Mouse (Mus musculus) forebrain, embryonic 13.5 days (tissue): ENCODE measurements around the gene Spout1. TPM values are rescaled to one million over a fixed set of nuclear protein-coding genes. Genes with fewer than 3 reads are reported as not detected.

Experiments
- ATAC-seq: fragments of 200-750 bp; cut with Nextera tagmentation; 2 replicates; pipeline ENCODE4 v1.8.0; 2017
- H3K27ac ChIP-seq: fragments of 300-500 bp; sonication (generic); 2 replicates; pipeline ENCODE4 v1.5.1; 2015; ENCODE audit warnings: inconsistent platforms, mild to moderate bottlenecking, moderate library complexity
- H3K27me3 ChIP-seq: fragments of 300-500 bp; sonication (generic); 2 replicates; pipeline ENCODE4 v1.6.1; 2015; ENCODE audit warnings: mild to moderate bottlenecking, inconsistent platforms
- H3K36me3 ChIP-seq: fragments of 300-500 bp; sonication (generic); 2 replicates; pipeline ENCODE4 v1.6.1; 2015; ENCODE audit warnings: mild to moderate bottlenecking, inconsistent platforms; ENCODE audit not compliant: poor library complexity, severe bottlenecking
- H3K4me1 ChIP-seq: fragments of 300-500 bp; sonication (generic); 2 replicates; pipeline ENCODE4 v1.6.1; 2015; ENCODE audit warnings: inconsistent platforms
- H3K4me2 ChIP-seq: fragments of 300-500 bp; sonication (generic); 2 replicates; pipeline ENCODE4 v1.6.1; 2015; ENCODE audit warnings: inconsistent platforms, mild to moderate bottlenecking, moderate library complexity
- H3K4me3 ChIP-seq: fragments of 300-500 bp; sonication (generic); 2 replicates; pipeline ENCODE4 v1.5.1; 2015; ENCODE audit warnings: mild to moderate bottlenecking, inconsistent platforms
- H3K9ac ChIP-seq: fragments of 300-500 bp; sonication (generic); 2 replicates; pipeline ENCODE4 v1.6.1; 2015; ENCODE audit warnings: mild to moderate bottlenecking, inconsistent platforms
- H3K9me3 ChIP-seq: fragments of 300-500 bp; sonication (generic); replicated peaks from 2 replicates; pipeline ENCODE4 v1.6.1; 2016; ENCODE audit warnings: inconsistent platforms
- WGBS: fragments of 180-500 bp; shearing (Covaris S2); methylation state at CpG from one replicate; pipeline ENCODE4 v1.1.7; 2015; 5-methylcytosine and 5-hydroxymethylcytosine counted together
- polyA plus RNA-seq: library from polyadenylated mRNA; unstranded; fragments of >200 nt; fragmentation: Nextera tagmentation; extraction: Ambion mirVana; gene quantifications from 2 replicates; pipeline ENCODE4 v1.2.1, GENCODE M21; 2015

The Spout1 gene
- 62.1 and 71.1 TPM in 2 replicates for polyA plus RNA-seq

GRCm38 (mm10) chr2:30177700-30178675, at the start of gene Spout1:
Gene Spout1 (minus strand): TSS chr2:30178459.
- peak within 1 kb of the TSS; percentile 73 for H3K9ac ChIP-seq
- 3% methylated on average over 54 of the region's 54 CpGs for WGBS
- H3K4me1 ChIP-seq = peaks cover 12% of the 10 kb centered on the region
- peak within 1 kb of the TSS; percentile 78 for H3K4me2 ChIP-seq
- peak within 1 kb of the TSS; percentile 56 for H3K4me3 ChIP-seq
- peak; percentile 100 for ATAC-seq
- peaks cover 37% of the 10 kb centered on the region for H3K36me3 ChIP-seq
- no peaks in the 10 kb centered on the region for H3K9me3 ChIP-seq
- no peaks in the 10 kb centered on the region for H3K27me3 ChIP-seq
- no peak within 1 kb of the TSS; the same call in 1 of the 2 replicates for H3K27ac ChIP-seq

GRCm38 (mm10) chr2:30216293-30216692, 38.0 kb upstream of the Spout1 start:
- H3K27me3 ChIP-seq = no peaks in the 10 kb centered on the region
- ATAC-seq = no peak
- WGBS = 94% methylated on average over 5 of the region's 5 CpGs

GRCm38 (mm10) chr2:30215493-30215892, 37.2 kb upstream of the Spout1 start:
- Histone ChIP-seq H3K4me1 (no peaks in the 10 kb centered on the region), H3K27me3 (no peaks in the 10 kb centered on the region), H3K4me3 (no peak overlapping the region), H3K27ac (no peak overlapping the region), H3K36me3 (no peaks in the 10 kb centered on the region), H3K9ac (no peak overlapping the region), H3K4me2 (no peak overlapping the region), H3K9me3 (no peaks in the 10 kb centered on the region)
- 86% methylated on average over 6 of the region's 6 CpGs for WGBS
- ATAC-seq = no peak

More at GRCm38 (mm10) chr2:30216293-30216692, 38.0 kb upstream of the Spout1 start:
- no peak overlapping the region for H3K4me2 ChIP-seq
- no peaks in the 10 kb centered on the region for H3K4me1 ChIP-seq
- H3K36me3 ChIP-seq = no peaks in the 10 kb centered on the region
- H3K4me3 ChIP-seq = no peak overlapping the region
- no peak overlapping the region for H3K9ac ChIP-seq
- no peaks in the 10 kb centered on the region for H3K9me3 ChIP-seq
- no peak overlapping the region for H3K27ac ChIP-seq

GRCm38 (mm10) chr2:30214745-30215144, 36.5 kb upstream of the Spout1 start:
- Histone ChIP-seq H3K4me2 (no peak overlapping the region), H3K27ac (no peak overlapping the region), H3K4me3 (no peak overlapping the region), H3K27me3 (no peaks in the 10 kb centered on the region), H3K9ac (no peak overlapping the region), H3K9me3 (no peaks in the 10 kb centered on the region), H3K36me3 (no peaks in the 10 kb centered on the region), H3K4me1 (no peaks in the 10 kb centered on the region)
- ATAC-seq = no peak
- 90% methylated on average over 3 of the region's 3 CpGs for WGBS

GRCm38 (mm10) chr2:30212951-30213350, 34.7 kb upstream of the Spout1 start:
- Histone ChIP-seq H3K4me2 (no peak overlapping the region), H3K36me3 (no peaks in the 10 kb centered on the region), H3K9ac (no peak overlapping the region), H3K4me3 (no peak overlapping the region), H3K27me3 (no peaks in the 10 kb centered on the region), H3K27ac (no peak overlapping the region), H3K9me3 (no peaks in the 10 kb centered on the region), H3K4me1 (no peaks in the 10 kb centered on the region)
- ATAC-seq = no peak
- WGBS = 89% methylated on average over 1 of the region's 1 CpGs

GRCm38 (mm10) chr2:30212169-30212545, 33.9 kb upstream of the Spout1 start:
- 80% methylated on average over 4 of the region's 4 CpGs for WGBS
- no peaks in the 10 kb centered on the region for H3K36me3 ChIP-seq
- H3K4me3 ChIP-seq = no peak overlapping the region
- no peaks in the 10 kb centered on the region for H3K4me1 ChIP-seq
- no peak overlapping the region for H3K9ac ChIP-seq
- no peak overlapping the region for H3K27ac ChIP-seq
- H3K4me2 ChIP-seq = no peak overlapping the region
- no peak for ATAC-seq
- H3K9me3 ChIP-seq = no peaks in the 10 kb centered on the region
- H3K27me3 ChIP-seq = no peaks in the 10 kb centered on the region

- H3K4me3 ChIP-seq = no peak overlapping the region
- ATAC-seq = no peak
- no peaks in the 10 kb centered on the region for H3K36me3 ChIP-seq
- H3K9me3 ChIP-seq = no peaks in the 10 kb centered on the region
- 71% methylated on average over 6 of the region's 6 CpGs for WGBS
- peaks cover 2% of the 10 kb centered on the region for H3K4me1 ChIP-seq
- no peaks in the 10 kb centered on the region for H3K27me3 ChIP-seq
- no peak overlapping the region for H3K9ac ChIP-seq
- H3K27ac ChIP-seq = no peak overlapping the region
- H3K4me2 ChIP-seq = no peak overlapping the region
Observed at GRCm38 (mm10) chr2:30211408-30212168, 33.3 kb upstream of the Spout1 start.

GRCm38 (mm10) chr2:30207886-30208285, 29.6 kb upstream of the Spout1 start:
- H3K9ac ChIP-seq = no peak overlapping the region
- H3K36me3 ChIP-seq = no peaks in the 10 kb centered on the region
- no peaks in the 10 kb centered on the region for H3K27me3 ChIP-seq
- H3K27ac ChIP-seq = no peak overlapping the region
- 79% methylated on average over 5 of the region's 5 CpGs for whole genome bisulfite sequencing
- H3K4me3 ChIP-seq = no peak overlapping the region
- H3K4me2 ChIP-seq = no peak overlapping the region
- H3K4me1 ChIP-seq = peaks cover 16% of the 10 kb centered on the region
- no peak for ATAC-seq
- H3K9me3 ChIP-seq = no peaks in the 10 kb centered on the region

- 89% methylated on average over 4 of the region's 4 CpGs for WGBS
- no peak for ATAC-seq
- Histone ChIP-seq H3K27me3 (no peaks in the 10 kb centered on the region), H3K9ac (no peak overlapping the region), H3K9me3 (no peaks in the 10 kb centered on the region), H3K4me2 (no peak overlapping the region), H3K36me3 (no peaks in the 10 kb centered on the region), H3K4me3 (no peak overlapping the region), H3K27ac (no peak overlapping the region), H3K4me1 (peaks cover 16% of the 10 kb centered on the region)
Observed at GRCm38 (mm10) chr2:30207401-30207800, 29.1 kb upstream of the Spout1 start.

- no peaks in the 10 kb centered on the region for H3K27me3 ChIP-seq
- H3K27ac ChIP-seq = peak within 1 kb of the TSS; percentile 45
- H3K4me3 ChIP-seq = peak within 1 kb of the TSS; percentile 69
- no peaks in the 10 kb centered on the region for H3K9me3 ChIP-seq
- H3K4me2 ChIP-seq = peak within 1 kb of the TSS; percentile 85
- ATAC-seq = peak; percentile 99
- peaks cover 16% of the 10 kb centered on the region for H3K4me1 ChIP-seq
- peak within 1 kb of the TSS; percentile 74 for H3K9ac ChIP-seq
- WGBS = under 1% methylated on average over 44 of the region's 44 CpGs
- H3K36me3 ChIP-seq = no peaks in the 10 kb centered on the region
Observed at GRCm38 (mm10) chr2:30205629-30206357, 27.5 kb upstream of the Spout1 start, which contains the start of gene Kyat1. Gene Kyat1 (minus strand): TSS chr2:30205847.

GRCm38 (mm10) chr2:30205255-30205628, 27.0 kb upstream of the Spout1 start:
- H3K27ac ChIP-seq = peak overlapping the region; percentile 45
- H3K9me3 ChIP-seq = no peaks in the 10 kb centered on the region
- 2% methylated on average over 13 of the region's 13 CpGs for WGBS
- H3K27me3 ChIP-seq = no peaks in the 10 kb centered on the region
- no peaks in the 10 kb centered on the region for H3K36me3 ChIP-seq
- peak overlapping the region; percentile 69 for H3K4me3 ChIP-seq
- H3K9ac ChIP-seq = peak overlapping the region; percentile 74
- H3K4me1 ChIP-seq = peaks cover 16% of the 10 kb centered on the region
- H3K4me2 ChIP-seq = peak overlapping the region; percentile 85
- ATAC-seq = peak; percentile 61
